Mouse (Mus musculus) macrophage (primary cell): ENCODE data around the gene Phb2. TPM values are rescaled to one million over a fixed set of nuclear protein-coding genes. Genes with fewer than 3 reads are reported as not detected.

Experiments
- H3K27ac ChIP-seq: fragments of 350-480 bp; formaldehyde crosslinking; 2 replicates; pipeline ENCODE4 v1.9.0; 2021
- H3K36me3 ChIP-seq: fragments of 350-480 bp; formaldehyde crosslinking; 2 replicates; pipeline ENCODE4 v1.9.0; 2021; ENCODE audit errors: inconsistent target
- H3K4me3 ChIP-seq: fragments of 350-480 bp; formaldehyde crosslinking; 2 replicates; pipeline ENCODE4 v1.9.0; 2021; ENCODE audit errors: inconsistent target
- H3K79me2 ChIP-seq: fragments of 350-480 bp; formaldehyde crosslinking; 2 replicates; pipeline ENCODE4 v1.9.0; 2021; ENCODE audit errors: inconsistent target
- WGBS: methylation state at CpG from one replicate; pipeline ENCODE4 v1.1.7; 2026; ENCODE audit warnings: inconsistent platforms; ENCODE audit not compliant: missing documents; 5-methylcytosine and 5-hydroxymethylcytosine counted together
- polyA plus RNA-seq: library from polyadenylated mRNA; stranded (reverse); fragments of 250-400 nt; gene quantifications from 3 replicates; pipeline ENCODE4 v1.2.4, GENCODE M21; 2018; ENCODE audit warnings: inconsistent platforms

Gene Phb2
- polyA plus RNA-seq, 1 experiment from 2014 or later: 93.5 TPM

DNA sequence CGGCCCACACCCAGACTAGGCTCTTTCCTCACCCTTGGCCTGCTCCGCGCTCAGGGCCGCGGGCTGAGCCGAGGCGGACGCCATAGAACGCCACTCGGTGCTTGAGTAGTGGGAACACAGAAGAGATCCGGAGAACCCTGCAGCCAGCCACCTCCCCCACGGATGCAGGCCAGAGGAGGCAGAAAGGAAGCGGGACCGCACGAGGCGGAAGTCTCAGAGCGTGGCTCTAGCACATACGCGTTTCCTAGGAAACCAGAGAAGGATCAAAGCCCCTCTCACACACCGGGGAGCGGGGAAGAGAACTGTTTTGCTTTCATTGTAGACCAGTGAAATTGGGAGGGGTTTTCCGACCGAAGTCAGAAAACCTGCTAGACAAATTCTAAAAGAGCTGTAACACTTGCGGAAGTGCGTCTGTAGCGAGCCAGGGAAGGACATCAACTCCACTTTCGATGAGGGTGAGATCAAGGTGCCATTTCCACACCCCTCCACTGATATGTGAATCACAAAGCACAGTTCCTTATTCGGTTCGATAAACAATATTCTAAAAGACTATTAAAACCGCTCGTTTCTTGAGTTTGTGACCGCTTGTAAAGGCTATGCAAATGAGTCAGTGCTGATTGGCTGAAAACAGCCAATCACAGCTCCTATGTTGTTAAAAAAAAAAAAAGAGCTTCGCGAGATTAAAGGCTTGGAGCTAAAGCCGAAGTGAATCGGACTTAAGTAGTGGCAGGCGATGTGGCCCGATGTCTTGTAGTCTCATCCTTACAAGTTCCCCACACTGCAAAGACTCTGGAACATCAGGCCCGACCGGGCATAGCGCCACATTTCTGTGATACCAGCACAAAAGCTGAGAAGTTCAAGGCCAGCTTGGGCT lies 29.0 kb downstream of the Phb2 start, which contains the start of gene Grcc10:
Gene Grcc10 (minus strand): TSS at position 487 of the 874 bp plus-strand sequence.
- Histone ChIP-seq H3K27ac (peak within 1 kb of the TSS; percentile 94), H3K4me3 (peak within 1 kb of the TSS; percentile 62), H3K36me3 (no peaks in the 10 kb centered on the region), H3K79me2 (peaks cover 9% of the 10 kb centered on the region; the same call in 1 of the 2 replicates)
- 1% methylated on average over 41 of the region's 41 CpGs for WGBS

DNA sequence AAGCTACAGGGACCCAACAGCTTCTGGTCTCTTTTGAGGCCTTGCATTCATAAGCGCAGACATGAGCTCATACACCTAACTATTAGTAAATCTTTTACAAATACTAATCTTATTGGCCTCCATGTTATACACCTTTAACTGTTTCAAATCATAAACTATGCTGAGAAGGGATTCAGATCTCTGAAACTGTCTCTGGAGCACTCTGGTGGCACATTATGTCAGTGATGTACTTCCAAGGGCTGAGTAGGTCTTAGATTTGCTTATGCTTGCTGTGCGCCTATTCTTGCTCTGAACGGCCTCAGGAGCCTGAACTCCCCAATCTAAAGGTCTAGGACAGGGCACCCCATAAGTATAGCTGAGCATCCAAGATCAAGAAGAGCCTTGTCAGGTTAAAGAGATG lies 29.7 kb downstream of the Phb2 start:
- Histone ChIP-seq H3K4me3 (peak overlapping the region; percentile 62; the same call in 1 of the 2 replicates), H3K36me3 (no peaks in the 10 kb centered on the region), H3K79me2 (peaks cover 9% of the 10 kb centered on the region; the same call in 1 of the 2 replicates), H3K27ac (peak overlapping the region; percentile 94)
- 83% methylated on average over 3 of the region's 3 CpGs for WGBS

DNA sequence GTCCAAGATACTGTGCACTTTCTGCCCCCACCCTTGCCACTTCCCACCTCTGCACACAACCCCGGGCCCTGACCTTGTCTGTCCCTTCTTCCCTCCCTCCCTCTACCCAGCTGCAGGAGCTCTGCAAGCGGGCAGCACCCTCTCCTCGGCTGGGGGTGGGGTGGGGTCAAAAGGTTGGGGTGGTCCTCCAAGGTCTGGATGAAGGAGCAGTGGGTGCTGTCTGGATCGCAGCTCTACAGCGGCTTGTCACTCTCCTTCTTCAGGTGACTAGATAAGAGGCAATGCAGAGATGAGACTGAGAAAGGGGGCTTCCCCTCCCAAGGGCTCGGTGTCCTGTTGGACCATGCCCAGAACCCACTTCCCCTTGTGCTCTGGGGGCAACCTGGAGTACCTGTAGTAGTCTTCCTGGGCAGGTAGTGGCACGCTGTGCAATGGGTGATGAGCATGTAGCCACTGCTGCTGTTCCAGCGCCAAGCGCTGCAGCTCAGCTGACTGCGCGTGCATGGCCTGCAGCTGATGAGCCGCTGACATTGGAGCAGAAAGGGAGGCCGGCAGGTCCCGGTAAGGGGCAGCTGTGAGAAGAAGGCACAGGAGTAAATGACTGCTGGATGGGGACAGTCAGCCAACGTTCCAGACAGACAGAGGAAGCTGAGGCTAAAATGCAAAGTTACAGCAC lies 30.8 kb downstream of the Phb2 start:
- no peaks in the 10 kb centered on the region for H3K36me3 ChIP-seq
- H3K4me3 ChIP-seq: no peak overlapping the region
- 94% methylated on average over 13 of the region's 15 CpGs for WGBS
- H3K27ac ChIP-seq: no peak overlapping the region
- H3K79me2 ChIP-seq: peaks cover 9% of the 10 kb centered on the region; the same call in 1 of the 2 replicates

DNA sequence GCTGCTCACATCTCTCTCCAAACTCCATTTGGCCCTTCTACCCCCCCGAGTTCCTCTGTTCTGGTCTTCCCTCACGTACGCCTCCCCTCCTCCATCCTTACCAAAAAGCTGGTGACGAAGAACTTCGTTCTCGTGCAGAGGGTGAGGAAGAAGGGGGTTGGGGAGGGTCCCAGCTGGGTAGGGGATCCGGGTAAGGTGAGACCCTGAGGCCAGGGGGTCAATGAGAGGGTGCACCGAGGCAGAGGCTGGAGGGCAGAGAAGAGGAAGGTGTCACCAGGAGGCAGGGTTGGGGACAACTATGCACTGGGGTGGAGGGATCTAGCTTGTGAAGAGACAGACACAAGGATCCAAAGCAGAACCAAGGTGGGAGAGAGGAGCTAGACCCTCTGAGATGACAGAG lies 31.5 kb downstream of the Phb2 start:
- Histone ChIP-seq H3K36me3 (no peaks in the 10 kb centered on the region), H3K27ac (no peak overlapping the region), H3K4me3 (no peak overlapping the region), H3K79me2 (peaks cover 9% of the 10 kb centered on the region; the same call in 1 of the 2 replicates)
- WGBS: 93% methylated on average over 8 of the region's 8 CpGs

DNA sequence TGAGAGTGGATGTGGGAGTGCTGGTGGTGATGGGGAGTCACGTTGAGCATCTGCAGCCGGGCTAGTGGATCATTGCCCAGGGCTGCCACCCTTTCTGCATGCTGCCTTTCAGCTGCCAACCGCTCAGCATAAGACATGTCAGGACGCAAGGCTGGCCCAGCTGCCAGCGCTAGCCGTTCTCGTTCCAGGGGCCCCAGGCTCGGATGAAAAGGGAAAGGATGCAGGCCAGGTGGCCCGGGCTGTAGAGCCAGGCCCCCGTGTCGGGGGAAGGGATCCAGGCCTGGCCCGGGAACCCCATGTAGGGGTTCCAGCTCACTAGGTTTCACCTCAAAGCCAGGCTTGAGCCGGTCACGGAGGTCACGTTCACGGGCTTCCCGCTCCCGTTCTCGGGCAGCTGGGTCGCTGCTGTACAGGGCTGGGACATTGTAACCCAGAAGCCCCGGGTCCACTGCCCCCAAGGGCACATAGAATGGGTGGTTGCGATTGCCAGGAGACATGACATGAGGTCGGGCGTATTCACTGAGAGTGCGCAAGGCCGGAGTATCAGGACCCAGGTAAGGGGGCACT lies 32.7 kb downstream of the Phb2 start:
- Histone ChIP-seq H3K36me3 (0 out of 2 replicates have a peak, but pooled peaks cover 5% of the 10 kb centered on the region), H3K79me2 (no peaks in the 10 kb centered on the region; the same call in 1 of the 2 replicates), H3K4me3 (peak overlapping the region; percentile 21; the same call in 1 of the 2 replicates), H3K27ac (no peak overlapping the region)
- 70% methylated on average over 19 of the region's 26 CpGs for WGBS

DNA sequence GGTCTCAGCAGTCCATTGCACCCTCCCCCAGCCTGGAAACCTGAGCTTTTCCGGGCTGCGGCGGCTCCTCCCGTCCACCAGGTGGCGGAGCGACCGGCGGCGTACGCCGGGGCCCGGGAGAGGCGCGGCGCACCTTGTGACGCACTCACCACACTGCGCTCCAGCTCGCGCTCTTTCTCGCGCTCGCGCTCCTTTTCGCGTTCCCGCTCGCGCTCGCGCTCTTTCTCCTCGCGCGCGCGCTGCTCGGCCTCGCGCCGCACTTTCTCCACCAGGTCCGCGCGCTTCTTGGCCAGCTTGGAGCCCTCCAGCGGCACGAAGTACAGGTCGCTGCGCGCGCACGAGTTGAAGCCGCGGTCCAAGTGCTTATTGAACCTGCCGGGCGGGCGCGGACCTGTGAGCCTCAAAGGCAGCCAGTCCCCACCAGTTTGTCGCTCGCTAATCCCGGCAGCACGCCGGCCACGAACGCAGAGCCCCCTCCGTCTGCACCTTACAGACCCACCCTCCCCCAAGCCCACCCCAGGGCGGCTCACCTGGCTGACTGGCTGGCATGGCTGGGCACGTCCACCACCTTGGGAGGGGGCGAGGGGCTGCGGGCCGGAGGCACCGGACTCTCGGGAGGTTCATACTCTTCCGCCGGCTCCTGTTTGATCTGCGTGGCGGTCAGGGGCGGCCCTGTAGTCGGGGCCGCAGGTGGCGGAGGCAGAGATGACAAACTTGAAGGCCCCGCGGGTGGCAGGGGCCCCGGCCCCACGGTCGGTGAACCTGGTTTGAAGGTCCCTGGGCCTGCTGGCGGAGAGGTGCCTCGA lies 33.6 kb downstream of the Phb2 start:
- peaks cover 7% of the 10 kb centered on the region; the same call in 1 of the 2 replicates for H3K79me2 ChIP-seq
- H3K27ac ChIP-seq: no peak overlapping the region
- WGBS: under 1% methylated on average over 77 of the region's 85 CpGs
- H3K4me3 ChIP-seq: peak overlapping the region; percentile 21; the same call in 1 of the 2 replicates
- 0 out of 2 replicates have a peak, but pooled peaks cover 5% of the 10 kb centered on the region for H3K36me3 ChIP-seq

DNA sequence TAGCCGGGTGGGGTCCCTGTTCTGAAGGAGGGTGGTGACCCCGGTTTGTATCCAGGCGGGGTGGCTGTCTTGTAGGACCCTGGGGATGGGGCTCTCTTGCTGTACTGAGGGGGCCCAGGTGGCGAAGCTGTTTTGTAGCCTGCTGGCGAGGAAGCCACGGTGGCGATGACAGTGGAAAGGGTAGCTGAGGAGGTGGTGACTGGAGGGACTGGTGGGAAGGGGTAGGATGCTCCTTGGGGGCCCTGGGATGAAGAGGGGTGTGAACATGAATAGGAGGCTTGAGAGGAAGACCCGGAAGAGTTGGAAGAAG lies 34.1 kb downstream of the Phb2 start:
- H3K36me3 ChIP-seq: 0 out of 2 replicates have a peak, but pooled peaks cover 5% of the 10 kb centered on the region
- peak overlapping the region; percentile 10; the same call in 1 of the 2 replicates for H3K4me3 ChIP-seq
- peaks cover 12% of the 10 kb centered on the region; the same call in 1 of the 2 replicates for H3K79me2 ChIP-seq
- H3K27ac ChIP-seq: no peak overlapping the region
- WGBS: 31% methylated on average over 8 of the region's 8 CpGs

DNA sequence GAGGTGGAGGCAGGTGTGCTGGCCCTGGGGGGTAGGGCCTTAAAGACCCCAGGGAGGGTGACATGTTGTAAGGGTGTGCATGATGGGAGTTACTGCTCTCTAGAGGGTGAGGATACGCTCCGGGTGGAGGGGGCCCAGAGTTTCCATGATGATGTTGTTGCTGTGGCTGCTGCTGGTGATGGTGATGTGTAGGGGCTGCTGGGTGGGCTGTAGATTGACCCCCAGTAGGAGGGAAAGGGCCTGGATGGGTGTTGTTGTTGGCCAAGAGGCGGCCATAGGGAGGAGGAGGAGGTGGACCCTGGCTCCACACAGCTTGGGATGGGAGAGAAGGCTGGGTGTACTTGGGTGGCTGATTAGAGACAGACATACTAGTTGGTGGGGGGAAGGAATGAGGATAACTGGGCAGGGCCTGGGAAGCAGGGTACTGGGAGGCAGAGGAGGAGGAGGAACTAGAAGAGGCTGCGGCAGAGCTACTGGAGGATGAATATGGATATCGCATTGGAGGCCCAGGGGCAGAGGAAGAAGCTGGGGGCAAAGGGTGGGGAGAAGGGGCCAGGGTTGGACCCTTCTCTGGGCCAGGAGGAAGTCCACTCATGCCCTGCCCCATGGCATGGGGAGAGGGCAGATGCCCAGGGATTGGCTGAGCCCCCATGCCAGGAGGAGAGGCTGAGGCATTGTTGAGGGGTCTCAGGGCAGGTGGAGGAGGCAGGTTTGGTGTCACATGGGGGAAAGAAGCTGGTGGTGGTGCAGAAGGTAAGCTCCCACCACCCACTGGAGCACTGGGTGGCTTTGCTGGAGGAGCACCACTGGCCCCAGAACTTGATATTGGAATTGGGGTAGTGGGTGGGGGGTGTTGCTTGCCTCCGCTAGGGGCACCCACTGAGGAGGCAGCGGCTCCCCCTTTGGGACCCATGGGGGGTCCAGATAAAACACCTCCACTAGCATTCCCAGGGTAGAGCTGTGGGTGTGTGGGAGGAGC lies 34.8 kb downstream of the Phb2 start:
- Histone ChIP-seq H3K4me3 (no peak overlapping the region), H3K36me3 (0 out of 2 replicates have a peak, but pooled peaks cover 5% of the 10 kb centered on the region), H3K79me2 (peaks cover 19% of the 10 kb centered on the region; the same call in 1 of the 2 replicates), H3K27ac (no peak overlapping the region)
- WGBS: 87% methylated on average over 7 of the region's 7 CpGs

DNA sequence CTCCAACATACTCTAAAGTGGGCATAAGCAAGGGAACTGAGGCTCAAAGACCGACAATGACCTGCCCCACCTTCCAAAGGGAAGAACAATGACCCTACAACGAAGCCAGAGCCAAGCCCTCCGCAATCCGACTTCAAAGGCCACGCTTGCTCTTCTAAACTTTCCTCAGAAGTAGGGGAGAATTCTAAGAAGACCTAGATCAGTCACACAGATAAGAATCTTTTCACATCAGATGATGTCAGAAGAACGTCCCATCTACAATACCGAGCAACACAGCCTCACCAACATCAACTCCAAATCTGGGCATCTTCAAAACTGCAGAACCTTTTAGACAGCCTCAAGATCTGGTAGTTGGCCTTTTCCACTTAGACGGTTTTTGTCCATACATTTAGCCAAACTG lies 38.3 kb downstream of the Phb2 start:
- no peak overlapping the region for H3K4me3 ChIP-seq
- no peak overlapping the region for H3K27ac ChIP-seq
- H3K79me2 ChIP-seq: peaks cover 54% of the 10 kb centered on the region; the same call in 1 of the 2 replicates
- 0 out of 2 replicates have a peak, but pooled peaks cover 5% of the 10 kb centered on the region for H3K36me3 ChIP-seq
- 90% methylated on average over 8 of the region's 8 CpGs for WGBS

DNA sequence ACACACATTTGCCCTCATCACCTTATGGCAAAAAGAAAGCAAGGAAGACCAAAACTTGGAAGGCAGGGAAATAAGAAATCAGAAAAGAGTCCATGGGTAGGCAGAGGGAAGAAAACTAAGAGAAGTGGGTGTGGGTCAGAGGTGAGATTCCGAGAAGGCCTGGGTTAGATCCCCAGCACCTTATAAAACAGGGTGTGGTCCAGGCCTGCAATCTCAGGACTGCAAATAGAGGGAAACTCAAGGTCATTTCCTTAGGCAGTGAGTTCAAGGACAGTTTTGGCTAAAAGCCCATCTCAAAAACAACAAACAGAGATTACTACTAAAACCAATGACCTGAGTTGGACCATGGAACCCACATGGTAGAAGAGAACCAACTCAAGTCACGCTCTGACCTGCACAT lies 41.7 kb downstream of the Phb2 start:
- peaks cover 58% of the 10 kb centered on the region; the same call in 1 of the 2 replicates for H3K79me2 ChIP-seq
- H3K36me3 ChIP-seq: 0 out of 2 replicates have a peak, but pooled peaks cover 5% of the 10 kb centered on the region
- no peak overlapping the region for H3K27ac ChIP-seq
- H3K4me3 ChIP-seq: no peak overlapping the region
- 96% methylated on average over 2 of the region's 2 CpGs for WGBS

DNA sequence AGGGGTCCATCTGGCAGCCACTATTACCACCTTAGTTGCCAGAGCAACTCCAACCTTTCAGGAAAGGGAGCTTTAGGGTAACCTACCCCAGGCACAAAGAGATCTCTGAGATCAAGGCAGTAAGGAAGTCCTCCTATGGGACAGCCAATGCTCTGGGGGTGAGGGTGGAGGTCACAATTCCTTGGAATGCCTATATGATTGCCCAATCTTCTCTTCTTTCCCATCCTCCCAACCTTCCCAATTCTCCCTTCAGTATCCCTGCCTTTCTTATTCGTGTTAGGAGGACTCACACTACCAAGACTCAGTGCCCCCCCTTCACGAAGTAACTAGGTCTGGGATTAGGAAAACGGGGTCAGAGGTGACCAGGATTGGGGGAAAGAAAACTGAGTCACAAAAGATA lies 43.2 kb downstream of the Phb2 start:
- no peaks in the 10 kb centered on the region for H3K36me3 ChIP-seq
- peak overlapping the region; percentile 44 for H3K4me3 ChIP-seq
- no peak overlapping the region for H3K27ac ChIP-seq
- WGBS: 44% methylated on average over 3 of the region's 3 CpGs
- peaks cover 55% of the 10 kb centered on the region; the same call in 1 of the 2 replicates for H3K79me2 ChIP-seq

DNA sequence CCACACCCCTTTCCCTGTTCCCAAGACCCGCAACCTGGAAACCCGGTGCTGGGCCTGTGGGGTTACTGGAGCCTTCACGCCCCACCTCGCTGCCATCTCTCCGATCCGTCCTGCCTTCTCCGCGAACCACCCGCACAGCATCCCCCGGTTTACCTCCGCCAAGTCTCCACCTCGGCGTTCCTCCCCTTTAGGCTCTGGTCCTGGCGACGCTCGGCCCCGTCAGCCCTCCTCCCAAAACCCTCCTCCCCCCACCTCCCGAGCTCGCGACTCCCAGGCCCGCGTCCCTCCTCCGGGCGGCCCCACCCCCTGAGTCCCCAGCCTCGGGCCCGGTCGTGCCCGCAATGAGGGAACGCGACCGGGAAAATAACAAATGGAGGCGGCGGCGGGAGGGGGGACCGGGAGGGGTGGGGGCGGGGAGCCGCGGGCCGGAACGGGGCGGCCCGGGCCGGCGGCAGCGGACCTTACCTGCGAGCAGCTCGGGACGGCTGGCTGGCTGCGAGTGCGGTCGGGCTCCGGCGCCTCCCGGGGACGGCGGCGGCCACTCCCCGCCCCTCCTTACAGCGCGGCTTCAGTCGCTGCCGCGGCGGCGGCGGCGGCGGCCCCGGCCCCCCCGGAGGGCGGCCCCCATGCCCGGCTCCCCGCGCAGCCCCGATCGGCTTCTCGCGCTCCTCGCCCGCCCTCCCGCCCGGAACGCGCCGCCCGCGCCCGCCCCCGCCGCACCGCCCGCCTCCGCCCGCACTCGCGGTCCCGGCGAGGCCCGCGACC lies 43.9 kb downstream of the Phb2 start, which contains the start of the genes Gm45234 and Atn1:
Gene Gm45234 (minus strand): TSS at position 191 of the 765 bp plus-strand sequence.
Gene Atn1 (minus strand): TSS at position 694 of the 765 bp plus-strand sequence.
- WGBS: 2% methylated on average over 54 of the region's 100 CpGs
- no peak within 1 kb of the TSS for H3K27ac ChIP-seq
- H3K79me2 ChIP-seq: peaks cover 48% of the 10 kb centered on the region; the same call in 1 of the 2 replicates
- H3K4me3 ChIP-seq: peak within 1 kb of the TSS; percentile 44
- H3K36me3 ChIP-seq: no peaks in the 10 kb centered on the region
